Mouse (Mus musculus) megakaryocyte, embryonic 14.5 days (primary cell): ENCODE data around the gene Inpp4a. TPM values are rescaled to one million over a fixed set of nuclear protein-coding genes. Genes with fewer than 3 reads are reported as not detected.

ENCODE experiments used
- H3K27me3 ChIP-seq: replicated peaks from 2 replicates; pipeline ENCODE3; 2012; ENCODE audit warnings: inconsistent platforms
- H3K36me3 ChIP-seq: replicated peaks from 2 replicates; pipeline ENCODE3; 2012; ENCODE audit warnings: low read length, inconsistent platforms, mixed read lengths
- H3K4me1 ChIP-seq: 2 replicates; pipeline ENCODE4 v1.6.1; 2012; ENCODE audit warnings: inconsistent platforms
- H3K4me3 ChIP-seq: replicated peaks from 2 replicates; pipeline ENCODE3; 2012; ENCODE audit warnings: moderate library complexity, mild to moderate bottlenecking, inconsistent platforms
- H3K9me3 ChIP-seq: 2 replicates; pipeline ENCODE4 v1.6.1; 2012; ENCODE audit warnings: inconsistent platforms
- FLI1 ChIP-seq: IDR thresholded peaks from 2 replicates; pipeline ENCODE4 v1.6.1; 2012; ENCODE audit warnings: low read length, inconsistent platforms, mixed read lengths
- GATA1 ChIP-seq: IDR thresholded peaks from 3 replicates; pipeline ENCODE4 v1.6.1; 2012; ENCODE audit warnings: mixed read lengths, low read length, inconsistent platforms, borderline replicate concordance
- polyA plus RNA-seq: library from polyadenylated mRNA; stranded (reverse); fragments of >175 nt; gene quantifications from 2 replicates; pipeline ENCODE4 v1.2.3, GENCODE M21; 2012; ENCODE audit warnings: low replicate concordance; ENCODE audit not compliant: insufficient read depth

The Inpp4a gene
- polyA plus RNA-seq, 1 experiment: 7.7 TPM

- no peak overlapping the region for H3K4me3 ChIP-seq
- H3K4me1 ChIP-seq: peaks cover 13% of the 10 kb centered on the region; the same call in 1 of the 2 replicates
- peaks cover 97% of the 10 kb centered on the region for H3K36me3 ChIP-seq
- no peak for TF ChIP-seq FLI1
- TF ChIP-seq GATA1: no peak
- H3K9me3 ChIP-seq: no peaks in the 10 kb centered on the region
- no peaks in the 10 kb centered on the region for H3K27me3 ChIP-seq
These were observed 96.8 kb downstream of the Inpp4a start for GRCm38 (mm10) chr1:37396481-37396880.

GRCm38 (mm10) chr1:37398961-37399360 lies 99.3 kb downstream of the Inpp4a start:
- H3K4me1 ChIP-seq: peaks cover 36% of the 10 kb centered on the region
- no peaks in the 10 kb centered on the region for H3K27me3 ChIP-seq
- peaks cover 98% of the 10 kb centered on the region for H3K36me3 ChIP-seq
- no peak overlapping the region for H3K4me3 ChIP-seq
- no peak for TF ChIP-seq GATA1
- TF ChIP-seq FLI1: no peak
- no peaks in the 10 kb centered on the region for H3K9me3 ChIP-seq

- Histone ChIP-seq H3K4me3 (no peak overlapping the region), H3K4me1 (peaks cover 36% of the 10 kb centered on the region), H3K27me3 (no peaks in the 10 kb centered on the region), H3K9me3 (no peaks in the 10 kb centered on the region), H3K36me3 (peaks cover 96% of the 10 kb centered on the region)
- no peak for TF ChIP-seq FLI1
- no peak for TF ChIP-seq GATA1
These were observed 100.1 kb downstream of the Inpp4a start for GRCm38 (mm10) chr1:37399734-37400133.

- H3K27me3 ChIP-seq: no peaks in the 10 kb centered on the region
- H3K36me3 ChIP-seq: peaks cover 95% of the 10 kb centered on the region
These were observed 102.0 kb downstream of the Inpp4a start for GRCm38 (mm10) chr1:37401687-37402086.

GRCm38 (mm10) chr1:37405137-37405536 lies 105.5 kb downstream of the Inpp4a start:
- H3K9me3 ChIP-seq: no peaks in the 10 kb centered on the region
- TF ChIP-seq GATA1 (no peak), FLI1 (no peak)
- H3K27me3 ChIP-seq: no peaks in the 10 kb centered on the region
- H3K4me3 ChIP-seq: no peak overlapping the region
- H3K36me3 ChIP-seq: peaks cover 89% of the 10 kb centered on the region
- H3K4me1 ChIP-seq: peaks cover 43% of the 10 kb centered on the region

More at GRCm38 (mm10) chr1:37401687-37402086, 102.0 kb downstream of the Inpp4a start:
- H3K4me1 ChIP-seq: peaks cover 43% of the 10 kb centered on the region
- H3K4me3 ChIP-seq: no peak overlapping the region
- TF ChIP-seq GATA1 (no peak), FLI1 (no peak)
- no peaks in the 10 kb centered on the region for H3K9me3 ChIP-seq

GRCm38 (mm10) chr1:37407228-37407627 lies 107.6 kb downstream of the Inpp4a start:
- TF ChIP-seq GATA1: no peak
- no peak for TF ChIP-seq FLI1
- Histone ChIP-seq H3K9me3 (no peaks in the 10 kb centered on the region), H3K27me3 (no peaks in the 10 kb centered on the region), H3K36me3 (peaks cover 82% of the 10 kb centered on the region), H3K4me3 (no peak overlapping the region), H3K4me1 (peaks cover 36% of the 10 kb centered on the region)

GRCm38 (mm10) chr1:37408059-37408458 lies 108.4 kb downstream of the Inpp4a start:
- H3K36me3 ChIP-seq: peaks cover 74% of the 10 kb centered on the region

GRCm38 (mm10) chr1:37408678-37409077 lies 109.0 kb downstream of the Inpp4a start:
- TF ChIP-seq FLI1 (no peak), GATA1 (no peak)
- H3K9me3 ChIP-seq: no peaks in the 10 kb centered on the region
- no peak overlapping the region for H3K4me3 ChIP-seq
- peaks cover 72% of the 10 kb centered on the region for H3K36me3 ChIP-seq
- H3K27me3 ChIP-seq: no peaks in the 10 kb centered on the region
- peaks cover 31% of the 10 kb centered on the region for H3K4me1 ChIP-seq

More at GRCm38 (mm10) chr1:37408059-37408458, 108.4 kb downstream of the Inpp4a start:
- peaks cover 34% of the 10 kb centered on the region for H3K4me1 ChIP-seq
- H3K4me3 ChIP-seq: no peak overlapping the region
- TF ChIP-seq FLI1 (no peak), GATA1 (no peak)
- H3K9me3 ChIP-seq: no peaks in the 10 kb centered on the region
- no peaks in the 10 kb centered on the region for H3K27me3 ChIP-seq

- Histone ChIP-seq H3K27me3 (no peaks in the 10 kb centered on the region), H3K9me3 (no peaks in the 10 kb centered on the region), H3K36me3 (peaks cover 72% of the 10 kb centered on the region), H3K4me3 (peak overlapping the region; percentile 14), H3K4me1 (peaks cover 32% of the 10 kb centered on the region)
- no peak for TF ChIP-seq GATA1
- no peak for TF ChIP-seq FLI1
These were observed 110.0 kb downstream of the Inpp4a start for GRCm38 (mm10) chr1:37409647-37410046.

- Histone ChIP-seq H3K27me3 (no peaks in the 10 kb centered on the region), H3K9me3 (no peaks in the 10 kb centered on the region), H3K4me1 (peaks cover 47% of the 10 kb centered on the region), H3K36me3 (peaks cover 76% of the 10 kb centered on the region), H3K4me3 (no peak overlapping the region)
- TF ChIP-seq GATA1: no peak
- TF ChIP-seq FLI1: no peak
These were observed 115.7 kb downstream of the Inpp4a start for GRCm38 (mm10) chr1:37415394-37415793.

GRCm38 (mm10) chr1:37419420-37419819 lies 119.8 kb downstream of the Inpp4a start:
- no peaks in the 10 kb centered on the region for H3K27me3 ChIP-seq
- peaks cover 66% of the 10 kb centered on the region for H3K4me1 ChIP-seq
- H3K4me3 ChIP-seq: peak overlapping the region; percentile 1
- peaks cover 2% of the 10 kb centered on the region; the same call in 1 of the 2 replicates for H3K9me3 ChIP-seq
- TF ChIP-seq FLI1 (no peak), GATA1 (no peak)
- H3K36me3 ChIP-seq: peaks cover 89% of the 10 kb centered on the region
